Mouse (Mus musculus) megakaryocyte, embryonic 14.5 days (primary cell): ENCODE results near the gene Cdc45.

Experiments used
- FLI1 ChIP-seq: IDR thresholded peaks from 2 replicates; pipeline ENCODE4 v1.6.1; 2012; ENCODE audit warnings: low read length, inconsistent platforms, mixed read lengths
- GATA1 ChIP-seq: IDR thresholded peaks from 3 replicates; pipeline ENCODE4 v1.6.1; 2012; ENCODE audit warnings: mixed read lengths, low read length, inconsistent platforms, borderline replicate concordance

GRCm38 (mm10) chr16:18805746-18806145 lies 6.0 kb downstream of the Cdc45 start:
- TF ChIP-seq FLI1 (no peak), GATA1 (no peak)
